Mouse (Mus musculus) urinary bladder, postnatal 4 days (tissue): ENCODE data around the gene Zfp1.
A peak's percentile ranks its signal among the peaks of the same experiment; 100 is the strongest.

Source experiments
- DNase-seq, 2 experiments: peaks; one replicate each; pipeline ENCODE4 v3.0.0; 2021 to 2022; ENCODE audit warnings: low spot score in 2 of 2

Zfp1 gene

GRCm38 (mm10) chr8:111676237-111676636, 33.0 kb downstream of the Zfp1 start:
- DNase-seq: no peak

GRCm38 (mm10) chr8:111678111-111678510, 34.9 kb downstream of the Zfp1 start:
- DNase-seq: no peak

GRCm38 (mm10) chr8:111678848-111679247, 35.6 kb downstream of the Zfp1 start:
- no peak for DNase-seq

GRCm38 (mm10) chr8:111680423-111681028, 37.3 kb downstream of the Zfp1 start:
- DNase-seq: no peak

GRCm38 (mm10) chr8:111681153-111681552, 38.0 kb downstream of the Zfp1 start:
- DNase-seq: no peak

GRCm38 (mm10) chr8:111682521-111682920, 39.3 kb downstream of the Zfp1 start:
- no peak for DNase-seq

- DNase-seq: no peak
Observed at GRCm38 (mm10) chr8:111686881-111687280, 43.7 kb downstream of the Zfp1 start.

- no peak for DNase-seq
Observed at GRCm38 (mm10) chr8:111690960-111691445, 47.8 kb downstream of the Zfp1 start, which contains the start of gene Ctrb1. TSS of gene Ctrb1 (minus strand) at chr8:111691010.

- DNase-seq: no peak
Observed at GRCm38 (mm10) chr8:111693261-111693741, 50.1 kb downstream of the Zfp1 start.

- DNase-seq: no peak
Observed at GRCm38 (mm10) chr8:111695441-111695840, 52.2 kb downstream of the Zfp1 start.

GRCm38 (mm10) chr8:111697655-111698054, 54.5 kb downstream of the Zfp1 start:
- DNase-seq: no peak

- DNase-seq: no peak
Observed at GRCm38 (mm10) chr8:111699035-111699434, 55.8 kb downstream of the Zfp1 start.

GRCm38 (mm10) chr8:111700201-111700600, 57.0 kb downstream of the Zfp1 start:
- DNase-seq: no peak

- no peak for DNase-seq
Observed at GRCm38 (mm10) chr8:111700740-111701139, 57.5 kb downstream of the Zfp1 start.

GRCm38 (mm10) chr8:111701380-111701779, 58.2 kb downstream of the Zfp1 start:
- no peak for DNase-seq

- DNase-seq: no peak
Observed at GRCm38 (mm10) chr8:111704585-111704984, 61.4 kb downstream of the Zfp1 start.

GRCm38 (mm10) chr8:111705222-111705621, 62.0 kb downstream of the Zfp1 start:
- DNase-seq: no peak

GRCm38 (mm10) chr8:111705699-111706098, 62.5 kb downstream of the Zfp1 start:
- no peak for DNase-seq

- DNase-seq: no peak
Observed at GRCm38 (mm10) chr8:111708265-111708664, 65.1 kb downstream of the Zfp1 start.

- DNase-seq: no peak
Observed at GRCm38 (mm10) chr8:111709223-111709622, 66.0 kb downstream of the Zfp1 start.

- no peak for DNase-seq
Observed at GRCm38 (mm10) chr8:111710777-111711485, 67.7 kb downstream of the Zfp1 start.

- no peak for DNase-seq
Observed at GRCm38 (mm10) chr8:111712135-111712534, 68.9 kb downstream of the Zfp1 start.

- DNase-seq: peak; percentile 60 to 73
Observed at GRCm38 (mm10) chr8:111712588-111712987, 69.4 kb downstream of the Zfp1 start.
